15 mouse cellular contexts compared by ENCODE assay signal in the genomic region with DNA sequence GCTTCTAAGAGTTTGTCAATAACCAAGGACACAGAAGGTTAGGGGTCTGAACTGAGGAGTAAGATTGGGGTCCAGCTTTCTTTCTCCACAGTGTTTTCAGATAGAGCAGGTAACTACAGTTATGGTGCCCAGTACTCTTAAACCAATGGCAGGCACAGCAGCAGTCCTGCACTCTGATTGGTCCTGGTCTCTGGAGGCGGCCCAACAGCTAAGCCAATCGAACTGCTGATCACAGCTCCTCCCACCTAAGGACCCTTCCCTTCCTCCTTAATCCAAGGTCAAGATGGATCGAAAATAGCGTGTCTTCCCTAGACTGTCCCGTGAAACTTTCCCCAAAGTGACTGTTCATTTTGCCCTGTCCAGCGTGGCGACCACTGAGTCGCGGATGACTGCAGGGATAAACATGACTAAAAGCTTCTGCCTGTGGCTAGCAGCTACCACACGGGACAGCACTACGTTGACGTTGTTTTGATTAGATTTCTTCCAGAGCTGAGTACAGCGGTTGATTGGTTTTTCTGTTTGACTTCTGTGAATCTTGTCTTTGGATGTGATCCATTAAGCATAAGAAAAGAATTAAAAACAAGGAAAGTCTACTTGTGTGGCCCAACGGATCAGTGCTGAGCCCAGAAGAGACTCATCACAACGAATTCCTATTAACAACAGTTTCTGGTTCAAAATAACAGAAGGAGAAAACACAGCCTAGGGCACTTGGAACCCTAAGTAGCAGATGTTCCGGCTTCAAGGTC. TPM values are rescaled to one million over a fixed set of nuclear protein-coding genes. Genes with fewer than 3 reads are reported as not detected.
DNase-seq lines count a peak whose midpoint lies in the region; ATAC-seq and TF ChIP-seq lines count a peak whose summit lies in the region.
"Had no signal": no experiment of that assay in that cellular context is flagged by ENCODE, and none has a peak within 500 bp of the region (broad histone marks: within the 10 kb centered on the region; RNA-seq: fewer than 3 reads in every experiment).

No protein-coding gene starts in this region.

- H3K4me1 ChIP-seq in kidney, embryonic 16.5 days (ENCODE audit: insufficient read depth, low read length), result 0 out of 2 replicates have a peak, but pooled peaks cover 6% of the 10 kb centered on the region
- H3K4me1 ChIP-seq in ES-E14 (ENCODE audit: control insufficient read depth in 2 of 2, insufficient read depth in 2 of 2, low read length in 2 of 2, poor library complexity in 1 of 2), result peaks cover 2 to 14% of the 10 kb centered on the region in 2 experiments; a peak in 1 of 4 replicates
- peaks cover 14% of the 10 kb centered on the region for H3K4me1 ChIP-seq in embryonic facial prominence, embryonic 12.5 days
- H3K4me1 ChIP-seq in liver, embryonic 15.5 days (replicated peaks), result peaks cover 33% of the 10 kb centered on the region
- H3K4me1 ChIP-seq: hindbrain, embryonic 13.5 days; midbrain, embryonic 12.5 days; neural tube, embryonic 12.5 days had no signal

- H3K27ac ChIP-seq in kidney, embryonic 16.5 days (ENCODE audit: low read length), result peak overlapping the region; percentile 60
- peak overlapping the region; percentile 97 for H3K27ac ChIP-seq in ES-E14 (ENCODE audit: insufficient read depth, low read depth, low read length, poor library complexity, severe bottlenecking)
- H3K27ac ChIP-seq in embryonic facial prominence, embryonic 12.5 days, result peak overlapping the region; percentile 65; the same call in 1 of the 2 replicates
- peak overlapping the region; percentile 83 for H3K27ac ChIP-seq in liver, embryonic 15.5 days (replicated peaks)
- H3K27ac ChIP-seq: hindbrain, embryonic 13.5 days; left cerebral cortex, adult 2 months; midbrain, embryonic 12.5 days; neural tube, embryonic 12.5 days had no signal

- H3K4me2 ChIP-seq in kidney, embryonic 16.5 days (replicated peaks; ENCODE audit: low read depth, low read length), result 0 out of 2 replicates have a peak overlapping the region, but pooled peaks have one; percentile 3
- no peak overlapping the region for H3K4me2 ChIP-seq in embryonic facial prominence, embryonic 12.5 days (replicated peaks)
- H3K4me2 ChIP-seq in liver, embryonic 15.5 days, result peak overlapping the region; percentile 58; the same call in 1 of the 2 replicates
- H3K4me2 ChIP-seq: hindbrain, embryonic 13.5 days; midbrain, embryonic 12.5 days; neural tube, embryonic 12.5 days had no signal

- peak; percentile 63 for ATAC-seq in kidney, embryonic 16.5 days (ENCODE audit: low FRiP score, low TSS enrichment)
- 0 out of 2 replicates have a peak, but pooled peaks have one; percentile 17 for ATAC-seq in embryonic facial prominence, embryonic 12.5 days (ENCODE audit: insufficient number of reproducible peaks, insufficient read depth, low FRiP score, low TSS enrichment)
- no peak for ATAC-seq in liver, embryonic 15.5 days (ENCODE audit: insufficient read depth)
- ATAC-seq: CD4-positive, CD25-positive, alpha-beta regulatory T cell, adult 4 months had no signal

- WGBS in kidney, embryonic 16.5 days, result 57% methylated on average over 16 of the region's 16 CpGs
- WGBS in embryonic facial prominence, embryonic 12.5 days, result 71% methylated on average over 16 of the region's 16 CpGs
- WGBS in liver, embryonic 15.5 days (ENCODE audit: insufficient replicate concordance), result 86% methylated on average over 16 of the region's 16 CpGs

- H3K9me3 ChIP-seq in kidney, embryonic 16.5 days (ENCODE audit: low read length), result no peaks in the 10 kb centered on the region
- H3K9me3 ChIP-seq in ES-E14 (ENCODE audit: control insufficient read depth, insufficient read depth, low read depth, low read length), result no peaks in the 10 kb centered on the region
- H3K9me3 ChIP-seq in embryonic facial prominence, embryonic 12.5 days, result no peaks in the 10 kb centered on the region
- no peaks in the 10 kb centered on the region for H3K9me3 ChIP-seq in liver, embryonic 15.5 days (replicated peaks)
- H3K9me3 ChIP-seq: hindbrain, embryonic 13.5 days; midbrain, embryonic 12.5 days; neural tube, embryonic 12.5 days had no signal

- no peaks in the 10 kb centered on the region for H3K36me3 ChIP-seq in kidney, embryonic 16.5 days (ENCODE audit: insufficient read depth, low read length)
- no peaks in the 10 kb centered on the region for H3K36me3 ChIP-seq in ES-E14 (ENCODE audit: control insufficient read depth, insufficient read depth, low read length, poor library complexity, severe bottlenecking)
- H3K36me3 ChIP-seq in embryonic facial prominence, embryonic 12.5 days, result no peaks in the 10 kb centered on the region
- no peaks in the 10 kb centered on the region for H3K36me3 ChIP-seq in liver, embryonic 15.5 days (replicated peaks)
- H3K36me3 ChIP-seq: hindbrain, embryonic 13.5 days; midbrain, embryonic 12.5 days; neural tube, embryonic 12.5 days had no signal

- no peaks in the 10 kb centered on the region for H3K27me3 ChIP-seq in kidney, embryonic 16.5 days (ENCODE audit: insufficient read depth, low read length)
- H3K27me3 ChIP-seq in embryonic facial prominence, embryonic 12.5 days, result no peaks in the 10 kb centered on the region
- H3K27me3 ChIP-seq in liver, embryonic 15.5 days, result no peaks in the 10 kb centered on the region
- H3K27me3 ChIP-seq: hindbrain, embryonic 13.5 days; midbrain, embryonic 12.5 days; neural tube, embryonic 12.5 days had no signal

- H3K9ac ChIP-seq in kidney, embryonic 16.5 days (replicated peaks; ENCODE audit: low read length), result no peak overlapping the region
- H3K9ac ChIP-seq in ES-E14 (ENCODE audit: insufficient read depth, low read depth, low read length, poor library complexity, severe bottlenecking), result peak overlapping the region; percentile 43; the same call in 1 of the 2 replicates
- no peak overlapping the region for H3K9ac ChIP-seq in embryonic facial prominence, embryonic 12.5 days
- H3K9ac ChIP-seq in liver, embryonic 15.5 days, result no peak overlapping the region
- H3K9ac ChIP-seq: hindbrain, embryonic 13.5 days; midbrain, embryonic 12.5 days; neural tube, embryonic 12.5 days had no signal

- in situ Hi-C loops in ES-E14 (cut with MboI; ENCODE audit: low sequenced_read_pairs in 2 of 2, unreplicated experiment in 2 of 2), result no loop called here

- no peak for DNase-seq in kidney, postnatal 14 days
- peak; percentile 72 for DNase-seq in ES-E14 (ENCODE audit: low read depth, low spot score)
- no peak for DNase-seq in cerebellum, postnatal 25 days
- DNase-seq in adrenal gland, adult 2 months, result no peak
- DNase-seq: cerebellum, adult 18-20 months; heart, adult 18-20 months; lung, adult 2 months had no signal

- H3K4me3 ChIP-seq in kidney, embryonic 16.5 days (ENCODE audit: low read length), result no peak overlapping the region
- H3K4me3 ChIP-seq in ES-E14 (ENCODE audit: insufficient read depth in 1 of 2, low read depth in 1 of 2, low read length in 2 of 2, poor library complexity in 1 of 2, severe bottlenecking in 1 of 2), result peak overlapping the region; percentile 25 to 40
- no peak overlapping the region for H3K4me3 ChIP-seq in embryonic facial prominence, embryonic 12.5 days
- no peak overlapping the region for H3K4me3 ChIP-seq in liver, embryonic 15.5 days (replicated peaks)
- H3K4me3 ChIP-seq: hindbrain, embryonic 13.5 days; left cerebral cortex, adult 2 months; midbrain, embryonic 12.5 days; neural tube, embryonic 12.5 days had no signal

TF ChIP-seq in ES-E14, 5 proteins besides CTCF, POLR2A, EP300 and RAD21:
- TF ChIP-seq MAFK (IDR thresholded peaks at IDR 0.05; ENCODE audit: insufficient read depth, low read depth, low read length) (no peak), ZNF384 (IDR thresholded peaks at IDR 0.05; ENCODE audit: low read depth, low read length) (no peak), HCFC1 (IDR thresholded peaks at IDR 0.05; ENCODE audit: borderline replicate concordance, insufficient read depth, low read length) (no peak), CHD2 (IDR thresholded peaks at IDR 0.05; ENCODE audit: low read depth, low read length) (no peak), ZC3H11A (IDR thresholded peaks at IDR 0.05; ENCODE audit: borderline replicate concordance, low read depth, low read length) (no peak)

RNA-seq across cellular contexts. Expression of gene Xpnpep1, which starts 18.1 kb away (rescaled TPM):
- polyA plus RNA-seq in kidney, embryonic 16.5 days (2015; fragmentation: Nextera tagmentation; extraction: Ambion mirVana), result 166 and 167 TPM in 2 replicates
- total RNA-seq in ES-E14 (2012; rRNA removed), result 190 and 210 TPM in 2 replicates
- 163 and 167 TPM in 2 replicates for polyA plus RNA-seq in embryonic facial prominence, embryonic 12.5 days (2016; fragmentation: Nextera tagmentation; extraction: Ambion mirVana)
- polyA plus RNA-seq in liver, embryonic 15.5 days (2015; fragmentation: Nextera tagmentation; extraction: Ambion mirVana), result 83.4 and 87.2 TPM in 2 replicates
- 10 to 100 TPM; 73.7 to 82.0 TPM for total RNA-seq in adrenal gland, adult 2 months (2021)
- 41.6 and 47.4 TPM in 2 replicates for polyA plus RNA-seq in adrenal gland, adult 2 months (2012; rRNA removed)

Comparison
In these comparisons a context has a peak if more than half of its experiments do, and no peak if none do; other contexts are left out.
1. H3K4me3 ChIP-seq: peak in ES-E14 (2 of 2); none in kidney, embryonic 16.5 days (single experiment), embryonic facial prominence, embryonic 12.5 days (single experiment) and liver, embryonic 15.5 days (single experiment).
2. Peak in every context shown above with its lines, with median percentiles within 50 percentile points of each other: H3K27ac ChIP-seq.